Mouse (Mus musculus) adrenal gland, adult 8-10 months (tissue): ENCODE measurements around the gene Mgam. TPM values are rescaled to one million over a fixed set of nuclear protein-coding genes. Genes with fewer than 3 reads are reported as not detected.
"Not testable (repeated sequence)": the region's sequence is repeated elsewhere in the genome, so short reads cannot be mapped to it uniquely, and the experiment has no call there.

Experiments
- DNase-seq: peaks from one replicate; pipeline ENCODE4 v3.0.0; 2022
- total RNA-seq, 4 experiments: library from RNA; stranded (reverse); gene quantifications; 2 replicates each; pipeline ENCODE4 v1.2.4; 2022

Mgam gene
- total RNA-seq, 4 experiments from 2014 or later: 0.08 to 0.20 TPM; not detected in 2

- no peak for DNase-seq
These were observed 110.9 kb downstream of the Mgam start for GRCm38 (mm10) chr6:40739545-40739944.

DNA sequence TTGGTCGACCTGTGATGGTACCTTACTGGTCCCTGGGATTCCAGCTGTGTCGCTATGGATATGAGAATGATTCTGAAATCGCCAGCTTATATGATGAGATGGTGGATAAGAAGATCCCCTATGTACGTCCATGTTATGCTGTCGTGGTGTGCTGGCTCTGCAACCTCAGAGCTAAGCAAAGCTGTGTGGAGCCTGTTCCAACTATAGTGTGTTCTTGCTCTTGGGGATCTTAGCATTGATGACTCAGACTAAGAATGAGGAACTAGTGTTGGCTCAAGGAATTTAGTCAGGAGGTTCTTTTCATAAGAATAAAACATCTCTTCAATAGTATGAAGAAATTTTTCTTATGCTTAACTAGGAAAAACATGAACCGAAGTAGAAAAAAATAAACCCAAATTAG, 120.4 kb downstream of the Mgam start:
- not testable (repeated sequence) for DNase-seq

GRCm38 (mm10) chr6:40755948-40756347, 127.3 kb downstream of the Mgam start:
- no peak for DNase-seq

DNA sequence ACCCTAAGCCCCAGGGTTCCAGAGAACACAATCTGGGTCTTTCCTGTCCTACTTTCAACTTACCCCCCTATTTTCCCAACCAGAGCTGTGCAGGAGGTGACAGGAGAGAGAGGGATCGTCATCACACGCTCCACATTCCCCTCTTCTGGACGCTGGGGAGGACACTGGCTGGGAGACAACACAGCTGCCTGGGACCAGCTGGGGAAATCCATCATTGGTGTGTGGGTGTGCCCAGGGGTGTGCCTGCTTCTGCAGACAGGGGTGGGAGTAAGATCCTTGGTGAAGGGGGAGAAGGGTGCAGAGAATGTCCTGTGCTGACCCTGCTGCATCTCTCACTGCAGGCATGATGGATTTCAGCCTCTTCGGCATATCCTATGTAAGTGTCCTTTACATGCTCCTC, 128.7 kb downstream of the Mgam start:
- DNase-seq: not testable (repeated sequence)

- DNase-seq: peak; percentile 39
These were observed 146.0 kb downstream of the Mgam start for GRCm38 (mm10) chr6:40774656-40775055.

- no peak for DNase-seq
These were observed 149.8 kb downstream of the Mgam start for GRCm38 (mm10) chr6:40778458-40778857.

GRCm38 (mm10) chr6:40783637-40784036, 155.0 kb downstream of the Mgam start:
- DNase-seq: peak; percentile 83

DNA sequence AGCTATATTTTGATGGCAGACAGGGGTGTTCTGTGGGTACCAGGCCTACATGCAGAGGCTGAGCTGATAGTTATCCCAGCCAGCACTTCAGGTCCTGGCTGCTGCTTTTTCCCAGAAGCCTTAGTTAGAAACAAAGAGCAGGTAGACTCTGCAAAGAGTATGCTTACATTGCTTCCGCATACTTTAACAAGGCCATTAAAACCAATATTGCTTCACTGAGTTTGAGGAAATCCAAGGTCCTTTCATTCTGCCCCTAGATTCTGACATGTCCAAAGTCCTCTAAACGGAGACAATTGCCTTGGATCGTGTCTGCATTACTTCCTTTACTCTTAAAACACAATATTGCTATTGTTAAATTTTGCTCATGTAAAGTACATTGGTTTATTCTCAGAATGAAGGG, 155.7 kb downstream of the Mgam start:
- no peak for DNase-seq

DNA sequence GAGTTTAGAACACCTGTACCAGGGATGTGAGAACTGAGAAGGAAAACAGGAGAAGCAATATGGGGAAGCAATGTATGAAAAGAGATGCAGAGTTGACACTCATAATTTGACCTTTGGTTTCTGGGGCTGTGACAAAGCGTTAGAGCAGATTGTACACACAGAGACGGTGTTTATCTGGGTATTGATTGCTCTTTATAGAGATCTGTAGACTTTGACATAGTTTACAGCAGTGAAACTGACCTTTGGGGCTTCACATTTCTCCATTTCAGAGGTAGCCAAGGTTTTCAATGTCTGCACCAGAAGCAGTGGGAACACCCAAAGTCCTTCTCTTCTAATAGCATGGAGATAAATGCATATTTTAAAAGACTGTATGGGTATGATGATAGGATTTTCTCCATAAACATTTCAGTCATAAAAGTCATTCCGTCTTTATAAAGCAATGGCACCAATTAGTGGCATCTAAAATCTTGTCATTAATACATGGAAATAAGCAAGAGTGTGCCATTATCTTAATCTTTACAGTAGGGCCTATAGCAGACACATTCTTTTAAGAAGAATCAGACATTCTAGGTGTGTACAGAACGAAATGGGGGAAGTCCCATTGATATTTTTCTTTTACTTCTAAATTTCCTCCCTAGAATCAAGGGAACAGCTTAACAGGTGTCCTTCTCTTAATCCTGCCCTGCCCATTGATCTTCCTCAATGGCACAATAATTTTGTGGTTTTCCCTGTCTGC, 166.6 kb downstream of the Mgam start:
- DNase-seq: no peak

- DNase-seq: no peak
These were observed 189.7 kb downstream of the Mgam start for GRCm38 (mm10) chr6:40818237-40818902.

Other genes with a start within 250 kb of the Mgam start
- gene E330009J07Rik, start 192.7 kb upstream of the Mgam start, total RNA-seq: 10 to 100 TPM; 16.5 to 19.3 (median 18.1) TPM
- gene Wee2, start 189.7 kb upstream of the Mgam start, total RNA-seq: not detected
- gene Ssbp1, start 157.5 kb upstream of the Mgam start, total RNA-seq: 10 to 100 TPM; 41.7 to 58.6 (median 52.8) TPM
- under 1 TPM in 2 of 4 experiments, not detected in 2; 0.27 to 0.34 TPM for gene Tas2r137, start 137.6 kb upstream of the Mgam start, total RNA-seq
- under 1 TPM in 1 of 4 experiments, not detected in 3; 0.48 TPM for gene Tas2r108, start 135.3 kb upstream of the Mgam start, total RNA-seq
- gene Prss37, start 109.3 kb upstream of the Mgam start, total RNA-seq: not detected
- gene Olfr461, start 73.8 kb upstream of the Mgam start, total RNA-seq: not detected
- gene Olfr460, start 59.3 kb upstream of the Mgam start, total RNA-seq: under 1 TPM in 1 of 4 experiments, not detected in 3; 0.38 TPM
- gene Clec5a, start 43.0 kb upstream of the Mgam start, total RNA-seq: 1 to 10 TPM; 2.0 to 3.2 (median 2.3) TPM
- not detected for gene Tas2r138, start 15.5 kb upstream of the Mgam start, total RNA-seq